Mouse (Mus musculus) hindbrain, postnatal 0 days (tissue): ENCODE measurements at regions not wholly inside any gene's neighbourhood (a gene's known extent, or its start where the extent isn't known, plus 50 kb on each side); places are given as distances from the start of the nearest gene placed in this dataset.

ENCODE experiments used
- ATAC-seq: fragments of 200-750 bp; cut with Nextera tagmentation; 2 replicates; pipeline ENCODE4 v1.8.0; 2017; ENCODE audit warnings: mild to moderate bottlenecking, moderate TSS enrichment, moderate library complexity
- DNase-seq: peaks from one replicate; pipeline ENCODE4 v3.0.0-alpha.2; 2015; ENCODE audit warnings: low spot score
- H3K27ac ChIP-seq: fragments of 300-500 bp; sonication (generic); 2 replicates; pipeline ENCODE4 v1.5.1; 2014; ENCODE audit warnings: mild to moderate bottlenecking
- H3K27me3 ChIP-seq: fragments of 300-500 bp; sonication (generic); 2 replicates; pipeline ENCODE4 v1.6.1; 2014; ENCODE audit warnings: low read length, mixed read lengths; ENCODE audit not compliant: insufficient read depth
- H3K36me3 ChIP-seq: fragments of 300-500 bp; sonication (generic); 2 replicates; pipeline ENCODE4 v1.6.1; 2014; ENCODE audit warnings: low read length, mixed read lengths; ENCODE audit not compliant: insufficient read depth
- H3K4me1 ChIP-seq: fragments of 300-500 bp; sonication (generic); 2 replicates; pipeline ENCODE4 v1.6.1; 2014; ENCODE audit warnings: antibody characterized with exemption, low read length, mixed read lengths; ENCODE audit not compliant: insufficient read depth
- H3K4me2 ChIP-seq: fragments of 300-500 bp; sonication (generic); 2 replicates; pipeline ENCODE4 v1.6.1; 2014; ENCODE audit warnings: low read depth, mild to moderate bottlenecking, low read length, moderate library complexity, mixed read lengths
- H3K4me3 ChIP-seq: fragments of 300-500 bp; sonication (generic); 2 replicates; pipeline ENCODE4 v1.5.1; 2014; ENCODE audit warnings: low read length
- H3K9ac ChIP-seq: fragments of 300-500 bp; sonication (generic); replicated peaks from 2 replicates; pipeline ENCODE4 v1.6.1; 2014; ENCODE audit warnings: mild to moderate bottlenecking, low read length, moderate library complexity, mixed read lengths
- H3K9me3 ChIP-seq: fragments of 300-500 bp; sonication (generic); 2 replicates; pipeline ENCODE4 v1.6.1; 2016; ENCODE audit warnings: low read length, mixed read lengths
- CTCF ChIP-seq: IDR thresholded peaks from 2 replicates; pipeline ENCODE4 v1.5.1; 2016; ENCODE audit warnings: antibody characterized with exemption, control low read depth, low read depth
- whole genome bisulfite sequencing: fragments of 180-500 bp; shearing (Covaris S2); extraction: QIAGEN DNeasy Blood & Tissue Kit; methylation state at CpG from one replicate; pipeline ENCODE4 v1.1.7; 2014; 5-methylcytosine and 5-hydroxymethylcytosine counted together

- DNase-seq (peak; percentile 91), ATAC-seq (peak; percentile 66)
- no peaks in the 10 kb centered on the region for H3K9me3 ChIP-seq
- peak overlapping the region; percentile 79 for H3K4me3 ChIP-seq
- peak overlapping the region; percentile 100 for H3K9ac ChIP-seq
- peak; percentile 25; the same call in 1 of the 2 replicates for TF ChIP-seq CTCF
- peak overlapping the region; percentile 100 for H3K27ac ChIP-seq
- H3K4me2 ChIP-seq, result peak overlapping the region; percentile 89
- WGBS, result under 1% methylated on average over 75 of the region's 91 CpGs
- no peaks in the 10 kb centered on the region for H3K4me1 ChIP-seq
- no peaks in the 10 kb centered on the region for H3K27me3 ChIP-seq
- H3K36me3 ChIP-seq, result no peaks in the 10 kb centered on the region
These were observed 227.1 kb downstream of the Mef2c start for GRCm38 (mm10) chr13:83730713-83731480.

GRCm38 (mm10) chr13:83731481-83732006 lies 227.7 kb downstream of the Mef2c start:
- peak overlapping the region; percentile 100 for H3K27ac ChIP-seq
- no peaks in the 10 kb centered on the region for H3K27me3 ChIP-seq
- no peaks in the 10 kb centered on the region for H3K36me3 ChIP-seq
- DNase-seq, result no peak
- WGBS, result under 1% methylated on average over 8 of the region's 10 CpGs
- 0 out of 2 replicates have a peak, but pooled peaks have one; percentile 11 for TF ChIP-seq CTCF
- H3K4me1 ChIP-seq, result no peaks in the 10 kb centered on the region
- ATAC-seq, result no peak
- peak overlapping the region; percentile 100 for H3K9ac ChIP-seq
- no peaks in the 10 kb centered on the region for H3K9me3 ChIP-seq
- peak overlapping the region; percentile 89 for H3K4me2 ChIP-seq
- H3K4me3 ChIP-seq, result peak overlapping the region; percentile 79

- no peak; the same call in 1 of the 2 replicates for TF ChIP-seq CTCF
- no peaks in the 10 kb centered on the region for H3K9me3 ChIP-seq
- WGBS, result under 1% methylated on average over 31 of the region's 31 CpGs
- H3K9ac ChIP-seq, result peak overlapping the region; percentile 100
- H3K27ac ChIP-seq, result peak overlapping the region; percentile 100
- H3K4me1 ChIP-seq, result no peaks in the 10 kb centered on the region
- DNase-seq (peak; percentile 92), ATAC-seq (peak; percentile 72)
- H3K36me3 ChIP-seq, result no peaks in the 10 kb centered on the region
- H3K4me2 ChIP-seq, result peak overlapping the region; percentile 89
- no peaks in the 10 kb centered on the region for H3K27me3 ChIP-seq
- peak overlapping the region; percentile 79 for H3K4me3 ChIP-seq
These were observed 228.7 kb downstream of the Mef2c start for GRCm38 (mm10) chr13:83732283-83733121.

GRCm38 (mm10) chr13:83733231-83733990 lies 229.6 kb downstream of the Mef2c start:
- under 1% methylated on average over 24 of the region's 24 CpGs for WGBS
- Histone ChIP-seq H3K4me2 (peak overlapping the region; percentile 89), H3K27me3 (no peaks in the 10 kb centered on the region), H3K27ac (peak overlapping the region; percentile 100), H3K4me3 (peak overlapping the region; percentile 79), H3K36me3 (peaks cover 2% of the 10 kb centered on the region; the same call in 1 of the 2 replicates), H3K9ac (peak overlapping the region; percentile 100), H3K4me1 (no peaks in the 10 kb centered on the region), H3K9me3 (no peaks in the 10 kb centered on the region)
- no peak for ATAC-seq
- TF ChIP-seq CTCF, result no peak
- DNase-seq, result peak; percentile 67

- Histone ChIP-seq H3K9me3 (no peaks in the 10 kb centered on the region), H3K27me3 (no peaks in the 10 kb centered on the region), H3K4me1 (no peaks in the 10 kb centered on the region), H3K4me2 (peak overlapping the region; percentile 89), H3K36me3 (peaks cover 5% of the 10 kb centered on the region; the same call in 1 of the 2 replicates), H3K9ac (peak overlapping the region; percentile 100), H3K4me3 (peak overlapping the region; percentile 79), H3K27ac (peak overlapping the region; percentile 100)
- DNase-seq (peak; percentile 60), ATAC-seq (no peak)
- 0% methylated on average over 1 of the region's 1 CpGs for WGBS
- no peak for TF ChIP-seq CTCF
These were observed 230.3 kb downstream of the Mef2c start for GRCm38 (mm10) chr13:83733991-83734610.

- peak overlapping the region; percentile 83 for H3K27ac ChIP-seq
- H3K9me3 ChIP-seq, result no peaks in the 10 kb centered on the region
- 4% methylated on average over 1 of the region's 1 CpGs for WGBS
- peak overlapping the region; percentile 43 for H3K4me3 ChIP-seq
- H3K4me1 ChIP-seq, result no peaks in the 10 kb centered on the region
- H3K27me3 ChIP-seq, result no peaks in the 10 kb centered on the region
- ATAC-seq (no peak), DNase-seq (no peak)
- H3K4me2 ChIP-seq, result peak overlapping the region; percentile 89
- TF ChIP-seq CTCF, result no peak
- H3K9ac ChIP-seq, result peak overlapping the region; percentile 61; the same call in 1 of the 2 replicates
- H3K36me3 ChIP-seq, result peaks cover 5% of the 10 kb centered on the region; the same call in 1 of the 2 replicates
These were observed 230.8 kb downstream of the Mef2c start for GRCm38 (mm10) chr13:83734656-83735055.
